Mouse (Mus musculus) heart, postnatal 25 days (tissue): Measurements from ENCODE around the gene Gadd45gip1. TPM values are rescaled to one million over a fixed set of nuclear protein-coding genes. Genes with fewer than 3 reads are reported as not detected.

Source experiments
- DNase-seq: peaks from one replicate; pipeline ENCODE4 v3.0.0; 2022; ENCODE audit warnings: low spot score
- intact Hi-C: fragments of 180-260 bp; cut with DNase I; formaldehyde crosslinking; loops from one replicate; pipeline ENCODE4 v1.15.1; 2025
- total RNA-seq, 2 experiments: library from RNA; stranded (reverse); gene quantifications; 2 replicates each; pipeline ENCODE4 v1.2.3; 2021

The Gadd45gip1 gene
- total RNA-seq, 2 experiments from 2014 or later = 28.9 to 30.0 TPM

DNA sequence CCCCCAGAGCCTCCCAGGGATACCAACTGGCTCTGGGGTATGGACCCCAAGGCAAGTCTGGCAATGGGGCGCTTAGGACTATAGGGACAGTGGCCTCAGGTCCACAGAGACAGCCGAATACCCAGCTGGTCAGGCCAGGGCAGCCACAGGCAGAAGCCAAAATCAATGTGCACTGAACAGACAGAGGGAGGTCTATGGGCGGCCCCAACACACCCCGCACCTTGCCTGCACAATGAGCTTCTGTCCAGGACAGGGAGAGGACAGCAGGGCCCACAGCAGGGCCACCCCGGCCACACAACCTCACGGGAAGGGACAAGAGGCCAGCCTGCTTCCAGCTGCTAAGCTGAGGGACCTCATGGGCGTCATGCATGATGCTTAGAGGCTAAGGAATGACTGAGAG lies 36.8 kb upstream of the Gadd45gip1 start:
- no peak for DNase-seq
- intact Hi-C loops = no loop called here

DNA sequence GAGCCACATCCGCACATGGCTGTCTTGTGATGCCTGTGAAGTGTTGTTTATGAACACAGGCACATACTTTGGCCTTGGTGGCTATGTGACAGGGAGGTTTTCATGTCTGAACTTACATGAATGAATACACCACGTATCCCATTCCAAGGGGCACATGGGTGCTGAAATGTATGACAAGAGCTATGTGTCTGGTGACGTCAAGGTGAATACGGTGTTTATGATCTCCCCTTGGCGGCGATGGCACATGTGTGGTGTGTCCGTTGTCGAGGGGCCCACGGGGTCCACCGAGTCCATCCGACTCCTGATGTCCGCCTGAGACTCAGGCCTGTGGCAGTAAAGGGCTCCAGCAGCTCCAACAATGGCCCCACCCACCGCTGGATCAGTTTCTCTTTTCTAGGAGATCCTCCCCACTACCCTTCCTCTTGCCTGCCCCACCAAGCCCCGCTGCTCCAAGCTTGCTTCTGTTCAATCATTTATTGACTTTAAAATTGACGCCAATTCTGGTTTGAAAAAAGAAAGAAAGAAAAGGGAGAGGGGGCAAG lies 34.0 kb upstream of the Gadd45gip1 start:
- no peak for DNase-seq
- intact Hi-C loops = no loop called here

DNA sequence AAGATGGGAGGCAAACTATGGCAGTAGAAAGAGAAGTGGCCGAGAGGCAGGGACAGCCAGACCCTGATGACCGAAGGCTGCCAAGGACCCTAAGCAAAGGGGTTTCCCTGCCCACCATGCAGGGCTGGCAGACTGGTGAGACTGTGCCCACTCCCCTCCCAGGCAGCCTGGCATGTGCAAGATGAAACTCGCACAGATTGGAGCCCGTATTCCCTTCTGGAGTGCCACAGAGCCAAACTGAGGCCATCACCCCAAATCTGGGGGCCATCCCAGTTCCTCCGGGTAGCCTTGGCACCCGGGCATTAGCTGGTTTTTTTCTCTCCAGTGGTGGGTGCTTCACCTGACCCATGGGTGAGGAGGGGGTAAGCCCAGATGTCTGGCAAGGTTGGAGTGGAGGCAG lies 33.4 kb upstream of the Gadd45gip1 start:
- intact Hi-C loops = no loop called here
- DNase-seq = no peak

DNA sequence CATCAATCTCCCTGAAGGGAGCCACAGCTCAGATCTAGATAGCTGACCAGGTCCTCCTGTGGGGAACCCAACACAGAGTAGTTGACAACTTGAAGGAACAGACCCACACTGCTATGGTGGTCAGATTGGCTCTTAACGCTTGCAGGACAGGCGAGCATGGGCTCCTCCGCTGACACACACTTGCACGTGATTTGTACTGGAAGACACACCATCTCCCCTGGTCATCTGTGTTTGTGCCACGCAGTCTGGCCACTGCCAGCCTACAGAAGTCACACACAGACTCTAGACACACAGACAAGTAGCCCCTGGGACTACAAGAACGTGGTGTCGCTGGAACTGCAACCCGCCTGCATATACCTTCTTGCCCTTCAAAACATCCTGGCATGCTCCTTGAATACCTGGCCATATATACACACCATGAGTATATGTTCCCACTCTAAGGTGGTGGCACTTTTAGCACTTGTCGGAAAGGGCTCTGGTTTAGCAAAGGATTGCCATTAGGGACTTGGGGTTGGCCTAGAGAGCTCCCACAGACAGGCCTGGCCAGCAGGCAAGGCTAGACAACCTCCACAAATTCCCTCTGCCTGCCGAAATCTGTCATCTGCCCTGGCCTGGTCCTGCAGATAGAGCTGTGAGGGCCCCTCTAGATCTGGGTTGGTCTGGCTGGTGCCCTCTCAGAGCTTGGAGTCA lies 32.7 kb upstream of the Gadd45gip1 start:
- no peak for DNase-seq
- intact Hi-C loops = no loop called here

DNA sequence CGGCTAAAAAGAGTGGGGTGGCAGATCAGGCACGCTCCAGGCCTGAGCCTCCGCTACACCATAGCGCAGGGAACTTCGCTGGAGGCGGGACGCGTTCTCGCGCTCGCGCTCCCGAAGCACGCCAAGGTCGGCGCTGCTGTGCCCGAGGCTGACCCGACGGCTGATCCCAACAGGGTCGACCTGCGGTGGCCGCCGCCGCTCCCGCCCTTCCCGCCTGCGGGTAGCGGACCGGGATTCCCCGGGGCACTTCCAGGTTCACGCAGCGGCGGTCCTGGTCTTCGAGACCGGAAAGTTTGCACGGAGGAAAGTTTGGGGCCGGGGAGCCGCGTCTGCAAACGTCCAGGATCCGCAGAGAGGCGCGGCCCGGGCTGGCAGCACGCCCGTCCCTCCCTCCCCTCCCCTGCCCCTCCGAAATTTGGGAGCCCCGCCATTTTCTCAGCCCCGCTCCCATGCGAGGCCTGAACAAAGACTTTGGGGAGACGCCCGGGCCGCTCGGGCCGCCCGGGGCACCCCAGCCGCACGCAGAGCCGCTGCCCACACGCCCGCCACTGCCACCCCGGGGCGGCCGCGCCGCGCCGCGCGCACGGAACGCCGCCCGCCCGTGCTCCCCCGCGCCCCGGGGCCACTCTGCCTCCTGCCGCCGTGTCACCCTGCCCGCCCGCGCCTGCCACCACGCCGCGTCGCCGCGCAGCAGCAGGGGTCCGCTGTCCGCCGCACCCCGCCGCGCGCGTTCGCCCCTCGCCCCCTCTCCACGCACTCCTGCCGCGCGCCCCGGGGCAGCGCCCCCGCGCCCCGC lies 32.0 kb upstream of the Gadd45gip1 start:
- intact Hi-C loops = no loop called here
- no peak for DNase-seq

DNA sequence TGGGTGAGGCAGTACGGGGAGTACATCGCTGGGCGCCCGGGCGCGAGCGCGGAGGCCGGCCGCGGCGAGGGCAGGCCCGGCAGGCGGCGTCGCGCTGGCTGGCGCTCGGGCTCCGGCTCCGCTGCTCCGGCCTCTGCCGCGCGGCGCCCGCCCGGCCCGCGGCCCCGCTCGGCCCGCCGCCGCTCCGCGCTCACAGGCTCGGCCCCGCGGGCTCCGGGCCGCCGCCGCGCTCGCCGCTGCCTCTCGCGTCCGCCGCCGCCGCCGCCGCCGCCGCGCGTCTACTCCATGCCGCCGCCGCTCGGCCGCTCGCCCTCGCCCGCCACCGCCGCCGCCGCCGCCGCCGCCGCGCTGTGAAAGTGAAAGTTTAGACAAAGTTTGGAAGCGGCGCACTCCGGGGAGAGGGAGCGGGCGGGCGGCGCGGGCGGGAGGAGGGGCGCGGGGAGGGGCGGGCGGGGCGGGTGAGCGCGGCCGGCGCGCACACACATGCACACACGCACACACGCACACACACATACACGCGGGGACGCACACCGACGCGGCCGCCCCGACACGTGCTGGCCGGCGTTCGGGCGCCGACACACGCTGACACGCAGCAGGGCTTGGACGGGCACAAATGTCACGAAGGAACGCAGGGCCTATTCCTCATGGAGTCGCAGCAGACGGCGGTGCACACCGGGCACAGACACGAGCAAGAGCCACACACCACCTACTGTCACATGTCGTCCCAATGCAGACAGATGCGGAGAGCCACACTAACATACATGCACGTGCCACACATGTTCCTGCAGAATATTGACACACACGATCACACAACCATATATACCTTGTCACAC lies 31.1 kb upstream of the Gadd45gip1 start, which contains the start of gene Nfix:
TSS of gene Nfix (minus strand) at position 346 of the 833 bp plus-strand sequence.
- intact Hi-C loops = no loop called here
- DNase-seq = peak; percentile 49

DNA sequence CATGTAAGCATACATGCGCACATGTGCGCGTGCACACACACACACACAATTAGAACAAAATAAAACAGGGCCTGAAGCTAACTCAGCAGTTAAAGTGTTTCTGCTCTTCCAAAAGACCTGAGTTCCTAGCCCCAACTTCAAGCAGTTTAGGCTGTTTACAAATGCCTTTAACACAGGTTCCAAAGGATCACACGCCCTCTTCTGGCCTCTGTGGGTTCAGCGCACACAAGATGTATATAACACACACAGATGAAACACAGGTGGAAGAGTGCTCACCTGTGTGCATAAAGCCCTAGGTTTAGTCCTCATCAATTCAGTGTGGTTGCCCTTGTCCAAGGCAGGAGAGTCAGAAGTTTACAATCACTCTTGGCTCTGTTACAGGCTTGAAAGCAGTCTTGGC lies 25.3 kb upstream of the Gadd45gip1 start:
- intact Hi-C loops = no loop called here
- no peak for DNase-seq

DNA sequence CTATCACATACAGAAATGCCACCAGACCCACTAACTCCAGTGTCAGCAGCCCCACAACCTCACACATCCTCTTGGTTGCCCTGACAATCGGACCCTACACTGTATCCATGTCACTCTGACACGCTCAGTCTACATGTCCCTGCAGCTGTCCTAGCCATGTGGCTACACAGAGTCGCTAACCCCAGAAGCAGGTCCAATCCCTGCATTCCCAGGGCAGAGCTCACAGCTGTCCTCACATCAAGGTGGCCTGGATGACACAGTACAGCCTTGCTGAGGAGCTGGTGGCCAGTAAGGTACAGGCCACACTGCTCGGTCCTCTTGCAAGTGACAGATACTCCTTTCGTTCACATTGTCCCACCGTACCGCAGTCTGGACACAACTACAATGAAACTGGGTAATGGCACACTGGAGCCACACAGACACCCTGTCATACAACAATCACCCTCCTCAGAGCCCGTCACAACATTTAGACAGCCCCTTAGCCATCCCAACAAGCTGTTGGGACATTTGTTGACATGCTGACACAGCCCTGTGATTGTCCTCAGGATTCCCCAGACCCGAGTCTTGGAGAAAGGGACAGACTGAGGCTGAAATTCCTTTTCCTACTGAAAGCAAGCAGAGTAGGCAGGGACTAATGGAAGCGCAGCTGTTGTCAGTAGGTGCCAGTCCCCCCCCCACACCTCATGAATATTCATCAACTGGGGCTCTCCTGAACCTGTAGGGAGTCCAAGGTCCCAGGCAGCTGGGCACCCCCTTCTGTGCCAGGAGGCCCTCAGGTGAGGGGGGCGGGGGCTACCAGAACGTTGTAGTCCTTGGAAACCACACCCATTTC lies 22.0 kb upstream of the Gadd45gip1 start:
- intact Hi-C loops = no loop called here
- DNase-seq = no peak

DNA sequence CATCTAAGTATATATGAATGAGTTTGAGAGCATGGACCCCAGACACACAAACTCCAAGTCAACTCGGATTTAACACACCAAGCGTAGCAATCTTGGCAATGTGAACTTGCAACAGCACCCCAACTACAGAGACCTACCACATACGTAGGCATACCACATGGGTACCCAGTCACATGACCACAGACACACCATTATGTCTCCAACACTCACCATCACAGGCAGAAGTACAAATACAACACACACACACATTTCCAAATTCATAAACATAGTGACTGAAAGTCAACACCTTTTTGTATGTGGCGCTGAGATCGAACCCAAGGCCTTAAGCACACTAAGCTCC lies 21.4 kb upstream of the Gadd45gip1 start:
- DNase-seq = no peak
- intact Hi-C loops = loop anchor here (1.0 kb wide), 2 partner anchors 51 to 73 kb away; no protein-coding TSS in a partner anchor

DNA sequence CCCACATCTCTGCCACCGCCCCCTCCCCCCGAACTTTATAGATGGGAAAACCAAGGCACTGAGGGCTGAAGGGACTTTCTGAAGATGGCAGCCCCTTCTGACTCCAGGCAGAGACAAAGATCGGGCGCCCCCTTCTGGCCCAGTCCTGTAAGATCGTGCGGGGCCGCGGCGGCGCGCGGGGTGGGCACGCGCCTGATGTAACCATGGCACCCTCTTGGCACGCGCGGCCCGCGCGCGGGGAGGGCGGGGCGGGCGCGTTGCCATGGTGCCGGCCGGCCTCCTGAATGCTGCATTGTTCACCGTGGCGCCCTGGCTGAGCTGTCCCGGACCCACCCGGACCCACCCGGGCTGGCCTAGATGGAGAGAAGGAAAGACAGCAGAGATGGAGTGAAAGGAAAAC lies 20.4 kb upstream of the Gadd45gip1 start:
- DNase-seq = peak; percentile 81

DNA sequence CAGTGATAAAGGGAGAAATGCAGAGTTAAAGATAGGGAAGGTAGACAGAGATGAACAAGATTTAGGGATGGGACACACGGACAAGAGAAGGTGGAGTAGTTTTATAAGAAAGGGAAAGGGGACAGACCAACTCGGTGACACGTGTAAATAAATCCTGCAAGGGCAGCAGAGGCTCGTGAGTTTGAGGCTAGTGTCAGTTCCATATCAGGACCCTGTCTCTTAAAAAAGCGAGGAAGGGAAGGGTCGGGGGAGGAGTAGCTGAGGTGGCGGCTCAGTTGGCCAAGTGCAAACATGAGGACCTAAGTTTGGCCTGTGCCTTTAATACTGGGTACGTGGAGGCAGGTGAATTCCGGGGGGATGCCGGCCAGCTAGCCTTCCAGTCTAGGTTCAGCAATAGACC lies 20.0 kb upstream of the Gadd45gip1 start:
- intact Hi-C loops = no loop called here
- DNase-seq = no peak

More for the DNA sequence above, 20.4 kb upstream of the Gadd45gip1 start:
- intact Hi-C loops = loop anchor here (1.0 kb wide), 2 partner anchors 52 to 74 kb away; no protein-coding TSS in a partner anchor

DNA sequence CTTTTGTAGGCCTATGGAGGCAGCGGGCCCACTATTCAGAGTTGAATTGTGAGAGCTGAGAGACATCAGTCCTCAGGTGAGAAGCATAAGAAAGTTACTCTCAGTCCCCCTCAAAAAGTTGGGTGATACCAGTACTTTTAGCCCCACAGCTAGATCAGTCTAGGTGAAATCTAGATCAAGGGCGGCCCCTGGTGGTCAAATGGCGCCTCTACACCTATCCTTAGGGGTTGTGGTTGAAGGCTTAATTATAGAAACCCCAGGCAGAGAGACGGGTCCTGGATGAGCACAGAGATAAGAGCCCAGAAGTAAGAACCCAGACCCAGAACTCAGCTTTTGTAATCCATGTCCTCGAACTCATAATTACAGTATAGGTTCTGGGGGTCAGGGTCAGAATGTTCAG lies 18.3 kb upstream of the Gadd45gip1 start:
- peak; percentile 54 for DNase-seq
- intact Hi-C loops = loop anchor here (1.0 to 2.0 kb wide), 3 partner anchors 104 to 220 kb away; no protein-coding TSS in a partner anchor

DNA sequence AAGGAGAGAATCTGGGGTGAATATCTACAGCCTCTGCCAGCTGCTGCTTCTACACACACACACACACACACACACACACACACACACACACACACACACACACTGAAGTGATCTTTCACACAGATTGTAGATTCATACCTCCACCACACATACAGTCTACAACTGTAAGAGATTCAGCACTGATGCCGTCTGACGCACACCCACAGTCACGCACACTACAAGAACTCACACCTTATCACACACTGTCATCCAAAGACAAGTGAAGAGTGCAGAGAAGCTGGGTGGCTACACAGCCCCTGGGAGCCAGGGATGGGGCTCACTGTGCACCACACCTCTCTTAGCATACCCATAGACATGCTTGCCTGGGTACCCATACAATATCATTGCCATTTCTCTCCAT lies 17.5 kb upstream of the Gadd45gip1 start:
- intact Hi-C loops = loop anchor here (1.0 to 2.0 kb wide), 3 partner anchors 105 to 221 kb away; no protein-coding TSS in a partner anchor
- no peak for DNase-seq

DNA sequence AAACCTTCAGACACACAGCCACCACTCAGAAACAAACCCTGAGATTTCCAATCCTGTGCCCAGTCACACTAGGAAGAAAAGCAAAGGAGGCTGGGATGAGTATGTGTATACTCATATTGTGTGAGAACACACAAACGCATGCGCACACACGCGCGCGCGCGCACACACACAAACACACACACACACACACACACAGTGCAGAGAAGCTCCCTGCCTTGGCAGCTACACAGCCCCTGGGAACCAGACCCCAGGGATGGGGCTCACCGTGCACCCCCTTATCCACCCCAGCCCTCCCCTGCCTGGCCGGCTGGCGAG lies 17.1 kb upstream of the Gadd45gip1 start:
- no peak for DNase-seq
- intact Hi-C loops = no loop called here

DNA sequence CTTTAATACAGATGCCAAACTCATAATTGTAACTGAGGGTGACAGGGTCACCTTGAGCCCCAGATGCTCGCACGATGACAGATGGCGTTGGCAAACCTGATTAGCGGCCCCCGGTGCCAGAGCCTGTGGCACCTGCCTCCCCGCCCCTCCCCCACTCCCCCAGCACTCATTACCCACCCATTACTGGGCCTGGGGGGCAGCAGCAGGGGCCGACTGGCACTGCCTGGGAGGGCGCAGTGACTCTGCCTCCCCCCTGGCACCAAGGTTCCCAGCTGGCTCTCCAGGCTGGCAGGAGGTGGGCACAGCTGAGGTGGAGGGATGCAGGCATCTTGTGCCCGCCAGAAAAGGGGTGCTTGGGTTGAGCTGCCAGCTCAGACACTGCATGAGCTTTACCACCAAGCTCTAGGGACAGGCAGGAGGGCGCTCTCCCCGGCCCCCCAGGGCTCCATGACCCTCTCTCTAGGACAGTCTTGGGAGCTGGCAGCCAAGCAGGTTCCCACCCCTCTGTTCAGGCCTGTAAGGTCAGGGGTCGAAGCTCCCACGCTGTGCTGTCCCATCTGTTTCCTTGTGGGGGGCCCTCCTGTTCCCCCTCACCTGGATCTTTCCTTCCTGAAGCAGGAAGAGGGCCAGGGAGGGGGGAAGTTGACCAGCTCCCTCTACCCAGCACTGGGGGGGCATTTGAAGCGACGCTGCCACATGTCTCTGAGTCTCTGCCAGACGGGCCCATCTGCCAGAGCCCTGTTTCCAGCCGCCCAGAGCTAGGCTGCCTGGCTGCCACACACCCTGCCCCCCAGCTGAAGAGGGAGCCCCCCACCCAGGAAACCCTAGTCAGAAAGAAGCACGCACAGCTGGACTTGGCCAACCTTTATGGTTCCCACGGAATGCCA lies 16.5 kb upstream of the Gadd45gip1 start:
- no peak for DNase-seq
- intact Hi-C loops = no loop called here

DNA sequence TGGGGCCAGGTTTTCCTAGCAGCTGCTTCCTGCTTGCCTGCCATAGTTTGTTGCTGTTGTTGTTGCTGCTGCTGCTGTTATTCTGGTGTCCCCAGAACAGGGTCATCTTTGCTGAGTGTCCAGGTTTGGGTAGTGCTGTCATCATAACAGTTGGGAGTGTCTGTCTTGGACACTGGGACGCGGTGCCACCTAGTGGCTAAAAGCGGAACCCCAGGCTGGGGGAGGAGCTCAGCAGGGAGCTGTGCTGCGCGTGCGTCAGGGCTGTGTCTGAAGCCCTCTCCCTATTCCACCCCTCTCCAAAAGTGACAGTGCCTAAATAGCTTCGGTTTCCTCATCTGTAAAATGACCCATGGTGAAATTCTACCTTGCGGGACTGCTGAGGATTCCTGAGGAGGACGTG lies 15.8 kb upstream of the Gadd45gip1 start:
- intact Hi-C loops = no loop called here
- peak; percentile 87 for DNase-seq

DNA sequence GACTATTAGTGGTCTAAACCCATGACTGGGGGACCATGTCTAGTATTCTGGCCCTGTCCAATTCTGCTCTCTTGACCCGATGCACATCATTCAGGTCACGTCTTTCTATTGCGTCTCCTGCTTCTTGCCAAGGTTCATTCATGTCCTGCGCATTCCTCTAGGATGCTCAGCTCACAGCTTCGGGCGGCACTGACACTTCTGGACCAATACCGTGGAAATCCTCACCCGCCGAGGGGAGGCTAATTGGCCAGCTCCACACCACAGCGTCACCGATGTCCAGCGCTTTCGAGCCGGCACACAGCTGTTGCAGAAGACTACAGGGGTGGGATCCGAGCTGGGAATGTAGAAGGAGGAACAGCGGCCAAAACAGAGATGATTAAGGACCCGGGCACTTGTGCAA lies 15.2 kb upstream of the Gadd45gip1 start:
- intact Hi-C loops = no loop called here
- no peak for DNase-seq

DNA sequence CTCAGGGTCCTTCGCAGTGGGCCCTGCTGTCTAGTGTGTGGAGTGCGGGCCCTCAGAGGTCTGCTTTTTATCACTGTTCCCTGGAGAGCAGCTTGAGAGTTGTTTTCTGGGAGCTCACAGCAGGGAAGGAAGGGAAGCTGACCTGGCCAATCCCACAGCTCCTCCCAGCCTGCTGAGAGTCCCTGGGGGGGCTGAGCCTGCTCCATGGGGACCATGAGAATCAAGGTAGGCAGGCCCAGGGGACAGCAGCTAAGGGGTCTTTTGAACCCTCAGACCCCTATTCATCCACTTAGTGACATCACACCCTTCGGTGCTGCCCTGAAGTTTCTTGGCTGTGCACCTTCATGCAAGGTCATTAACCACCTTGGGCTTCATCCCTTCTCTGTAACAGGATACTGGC lies 8.6 kb upstream of the Gadd45gip1 start, which contains the start of gene Dand5:
TSS of gene Dand5 (minus strand) at position 101 of the 400 bp plus-strand sequence.
- DNase-seq = no peak
- intact Hi-C loops = no loop called here
